Mouse (Mus musculus) neural tube, embryonic 12.5 days (tissue): ENCODE data around the gene Ermard. TPM values are rescaled to one million over a fixed set of nuclear protein-coding genes. Genes with fewer than 3 reads are reported as not detected.

Experiments used
- ATAC-seq: fragments of 200-750 bp; cut with Nextera tagmentation; 2 replicates; pipeline ENCODE4 v1.8.0; 2017; ENCODE audit warnings: low read depth, mild to moderate bottlenecking, moderate TSS enrichment, moderate library complexity; ENCODE audit not compliant: low FRiP score
- H3K27ac ChIP-seq: fragments of 300-500 bp; sonication (generic); 2 replicates; pipeline ENCODE4 v1.5.1; 2016
- H3K27me3 ChIP-seq: fragments of 300-500 bp; sonication (generic); replicated peaks from 2 replicates; pipeline ENCODE4 v1.6.1; 2016; ENCODE audit warnings: mild to moderate bottlenecking
- H3K36me3 ChIP-seq: fragments of 300-500 bp; sonication (generic); 2 replicates; pipeline ENCODE4 v1.6.1; 2016; ENCODE audit warnings: mild to moderate bottlenecking
- H3K4me1 ChIP-seq: fragments of 300-500 bp; sonication (generic); 2 replicates; pipeline ENCODE4 v1.6.1; 2016
- H3K4me2 ChIP-seq: fragments of 300-500 bp; sonication (generic); replicated peaks from 2 replicates; pipeline ENCODE4 v1.6.1; 2016; ENCODE audit warnings: mild to moderate bottlenecking
- H3K4me3 ChIP-seq: fragments of 300-500 bp; sonication (generic); 2 replicates; pipeline ENCODE4 v1.5.1; 2016
- H3K9ac ChIP-seq: fragments of 300-500 bp; sonication (generic); 2 replicates; pipeline ENCODE4 v1.6.1; 2016; ENCODE audit warnings: mild to moderate bottlenecking
- H3K9me3 ChIP-seq: fragments of 300-500 bp; sonication (generic); 2 replicates; pipeline ENCODE4 v1.6.1; 2016; ENCODE audit warnings: mild to moderate bottlenecking
- WGBS: fragments of 180-500 bp; shearing (Covaris S2); methylation state at CpG from one replicate; pipeline ENCODE4 v1.1.7; 2016; 5-methylcytosine and 5-hydroxymethylcytosine counted together
- polyA plus RNA-seq: library from polyadenylated mRNA; unstranded; fragments of >200 nt; fragmentation: Nextera tagmentation; extraction: Ambion mirVana; gene quantifications from 2 replicates; pipeline ENCODE4 v1.2.1, GENCODE M21; 2016

Gene Ermard
- polyA plus RNA-seq, 1 experiment from 2014 or later, result 107 TPM

GRCm38 (mm10) chr17:15068040-15068792, 27.2 kb downstream of the Ermard start:
- Histone ChIP-seq H3K36me3 (peaks cover 10% of the 10 kb centered on the region), H3K27ac (no peak overlapping the region), H3K9ac (no peak overlapping the region), H3K4me2 (no peak overlapping the region), H3K4me3 (no peak overlapping the region), H3K9me3 (no peaks in the 10 kb centered on the region), H3K4me1 (peaks cover 9% of the 10 kb centered on the region), H3K27me3 (no peaks in the 10 kb centered on the region)
- WGBS, result 78% methylated on average over 8 of the region's 8 CpGs
- no peak for ATAC-seq

GRCm38 (mm10) chr17:15069124-15069523, 28.1 kb downstream of the Ermard start:
- ATAC-seq, result no peak
- Histone ChIP-seq H3K4me1 (peaks cover 9% of the 10 kb centered on the region), H3K9me3 (no peaks in the 10 kb centered on the region), H3K9ac (no peak overlapping the region), H3K27me3 (no peaks in the 10 kb centered on the region), H3K4me2 (no peak overlapping the region), H3K36me3 (peaks cover 4% of the 10 kb centered on the region), H3K27ac (no peak overlapping the region), H3K4me3 (no peak overlapping the region)
- 71% methylated on average over 2 of the region's 2 CpGs for WGBS

- Histone ChIP-seq H3K4me2 (no peak overlapping the region), H3K27me3 (no peaks in the 10 kb centered on the region), H3K9me3 (no peaks in the 10 kb centered on the region), H3K27ac (no peak overlapping the region), H3K9ac (no peak overlapping the region), H3K36me3 (no peaks in the 10 kb centered on the region; the same call in 1 of the 2 replicates), H3K4me1 (no peaks in the 10 kb centered on the region), H3K4me3 (no peak overlapping the region)
- ATAC-seq, result peak; percentile 83
- 39% methylated on average over 2 of the region's 2 CpGs for WGBS
These were observed 31.2 kb downstream of the Ermard start for GRCm38 (mm10) chr17:15072211-15072610.

GRCm38 (mm10) chr17:15075033-15075432, 34.0 kb downstream of the Ermard start:
- H3K9me3 ChIP-seq, result no peaks in the 10 kb centered on the region
- WGBS, result 84% methylated on average over 8 of the region's 8 CpGs
- H3K4me1 ChIP-seq, result no peaks in the 10 kb centered on the region
- no peak overlapping the region for H3K4me2 ChIP-seq
- no peak overlapping the region for H3K4me3 ChIP-seq
- no peak overlapping the region for H3K27ac ChIP-seq
- no peaks in the 10 kb centered on the region; the same call in 1 of the 2 replicates for H3K36me3 ChIP-seq
- no peaks in the 10 kb centered on the region for H3K27me3 ChIP-seq
- ATAC-seq, result no peak
- H3K9ac ChIP-seq, result no peak overlapping the region

- ATAC-seq, result no peak
- no peak overlapping the region for H3K4me2 ChIP-seq
- H3K27ac ChIP-seq, result no peak overlapping the region
- 75% methylated on average over 2 of the region's 2 CpGs for WGBS
- no peak overlapping the region for H3K9ac ChIP-seq
- H3K36me3 ChIP-seq, result no peaks in the 10 kb centered on the region; the same call in 1 of the 2 replicates
- H3K27me3 ChIP-seq, result no peaks in the 10 kb centered on the region; the same call in 1 of the 2 replicates
- H3K4me3 ChIP-seq, result no peak overlapping the region
- no peaks in the 10 kb centered on the region for H3K4me1 ChIP-seq
- H3K9me3 ChIP-seq, result no peaks in the 10 kb centered on the region
These were observed 36.5 kb downstream of the Ermard start for GRCm38 (mm10) chr17:15077536-15077935.

- Histone ChIP-seq H3K27me3 (no peaks in the 10 kb centered on the region; the same call in 1 of the 2 replicates), H3K36me3 (no peaks in the 10 kb centered on the region), H3K4me3 (no peak overlapping the region), H3K4me2 (no peak overlapping the region), H3K27ac (no peak overlapping the region), H3K4me1 (peaks cover 14% of the 10 kb centered on the region), H3K9me3 (no peaks in the 10 kb centered on the region), H3K9ac (no peak overlapping the region)
- WGBS, result 77% methylated on average over 13 of the region's 13 CpGs
- ATAC-seq, result no peak
These were observed 43.3 kb downstream of the Ermard start for GRCm38 (mm10) chr17:15084226-15084848.

- Histone ChIP-seq H3K4me2 (no peak overlapping the region), H3K27ac (no peak overlapping the region), H3K9ac (no peak overlapping the region), H3K4me1 (peaks cover 15% of the 10 kb centered on the region), H3K36me3 (no peaks in the 10 kb centered on the region), H3K9me3 (no peaks in the 10 kb centered on the region), H3K4me3 (no peak overlapping the region), H3K27me3 (no peaks in the 10 kb centered on the region; the same call in 1 of the 2 replicates)
- ATAC-seq, result no peak
- WGBS, result 86% methylated on average over 2 of the region's 2 CpGs
These were observed 44.0 kb downstream of the Ermard start for GRCm38 (mm10) chr17:15085006-15085405.

GRCm38 (mm10) chr17:15088166-15088565, 47.2 kb downstream of the Ermard start:
- Histone ChIP-seq H3K9ac (no peak overlapping the region), H3K36me3 (no peaks in the 10 kb centered on the region), H3K4me1 (peaks cover 15% of the 10 kb centered on the region), H3K27ac (no peak overlapping the region), H3K9me3 (no peaks in the 10 kb centered on the region), H3K4me2 (peak overlapping the region; percentile 25; the same call in 1 of the 2 replicates), H3K4me3 (no peak overlapping the region), H3K27me3 (no peaks in the 10 kb centered on the region)
- ATAC-seq, result peak; percentile 59; the same call in 1 of the 2 replicates
- WGBS, result 39% methylated on average over 2 of the region's 2 CpGs

GRCm38 (mm10) chr17:15088591-15089001, 47.6 kb downstream of the Ermard start:
- H3K36me3 ChIP-seq, result no peaks in the 10 kb centered on the region
- H3K27me3 ChIP-seq, result no peaks in the 10 kb centered on the region
- H3K27ac ChIP-seq, result peak overlapping the region; percentile 5; the same call in 1 of the 2 replicates
- peak overlapping the region; percentile 25; the same call in 1 of the 2 replicates for H3K4me2 ChIP-seq
- ATAC-seq, result peak; percentile 82
- H3K4me1 ChIP-seq, result peaks cover 18% of the 10 kb centered on the region
- no peaks in the 10 kb centered on the region for H3K9me3 ChIP-seq
- no peak overlapping the region for H3K9ac ChIP-seq
- no peak overlapping the region for H3K4me3 ChIP-seq
- 11% methylated on average over 8 of the region's 8 CpGs for WGBS

- H3K4me1 ChIP-seq, result peaks cover 21% of the 10 kb centered on the region
- 0 out of 2 replicates have a peak, but pooled peaks cover 5% of the 10 kb centered on the region for H3K27me3 ChIP-seq
- ATAC-seq, result no peak
- no peaks in the 10 kb centered on the region for H3K36me3 ChIP-seq
- no peak overlapping the region for H3K9ac ChIP-seq
- H3K9me3 ChIP-seq, result no peaks in the 10 kb centered on the region
- H3K4me3 ChIP-seq, result no peak overlapping the region
- WGBS, result 86% methylated on average over 3 of the region's 3 CpGs
- H3K27ac ChIP-seq, result no peak overlapping the region
- no peak overlapping the region for H3K4me2 ChIP-seq
These were observed 50.7 kb downstream of the Ermard start for GRCm38 (mm10) chr17:15091739-15092138.

GRCm38 (mm10) chr17:15093523-15093922, 52.5 kb downstream of the Ermard start:
- Histone ChIP-seq H3K9ac (no peak overlapping the region), H3K36me3 (no peaks in the 10 kb centered on the region), H3K4me2 (no peak overlapping the region), H3K27me3 (0 out of 2 replicates have a peak, but pooled peaks cover 5% of the 10 kb centered on the region), H3K4me1 (peaks cover 15% of the 10 kb centered on the region), H3K9me3 (no peaks in the 10 kb centered on the region), H3K4me3 (no peak overlapping the region), H3K27ac (no peak overlapping the region)
- WGBS, result 35% methylated on average over 3 of the region's 3 CpGs
- ATAC-seq, result no peak

GRCm38 (mm10) chr17:15096853-15097252, 55.8 kb downstream of the Ermard start:
- peaks cover 6% of the 10 kb centered on the region for H3K4me1 ChIP-seq
- 0 out of 2 replicates have a peak, but pooled peaks cover 5% of the 10 kb centered on the region for H3K27me3 ChIP-seq
- no peaks in the 10 kb centered on the region for H3K36me3 ChIP-seq
- 87% methylated on average over 6 of the region's 6 CpGs for WGBS
- H3K4me2 ChIP-seq, result no peak overlapping the region
- no peak overlapping the region for H3K9ac ChIP-seq
- no peak overlapping the region for H3K4me3 ChIP-seq
- H3K27ac ChIP-seq, result no peak overlapping the region
- no peaks in the 10 kb centered on the region for H3K9me3 ChIP-seq
- ATAC-seq, result no peak
